In genomic region chr4:148770582-148771408, GRCm38 (mm10) we compare ENCODE assay signal across 9 mouse cellular contexts. TPM values are rescaled to one million over a fixed set of nuclear protein-coding genes. Genes with fewer than 3 reads are reported as not detected.
DNase-seq lines count a peak whose midpoint lies in the region; ATAC-seq and TF ChIP-seq lines count a peak whose summit lies in the region.
"Had no signal": no experiment of that assay in that cellular context is flagged by ENCODE, and none has a peak within 500 bp of the region (broad histone marks: within the 10 kb centered on the region; RNA-seq: fewer than 3 reads in every experiment).

No protein-coding gene starts in this region.

- DNase-seq in stomach, postnatal 0 days (ENCODE audit: low spot score): no peak
- DNase-seq in limb, embryonic 14.5 days (ENCODE audit: low spot score): no peak
- no peak for DNase-seq in thymus, postnatal 36 days
- no peak for DNase-seq in left cerebral cortex, adult 18-20 months (ENCODE audit: low spot score in 2 of 2)
- DNase-seq: liver, embryonic 13.5 days had no signal

- 17% methylated on average over 21 of the region's 21 CpGs for WGBS in stomach, embryonic 15.5 days
- 28% methylated on average over 21 of the region's 21 CpGs for WGBS in stomach, postnatal 0 days
- 3% methylated on average over 21 of the region's 21 CpGs for WGBS in forebrain, embryonic 13.5 days
- 4% methylated on average over 21 of the region's 21 CpGs for WGBS in limb, embryonic 14.5 days

- ATAC-seq in stomach, embryonic 15.5 days (ENCODE audit: insufficient read depth, low FRiP score, low read depth): no peak; the same call in 1 of the 2 replicates
- ATAC-seq in stomach, postnatal 0 days (ENCODE audit: low FRiP score, low TSS enrichment): no peak
- peak; percentile 51 for ATAC-seq in forebrain, embryonic 13.5 days
- no peak for ATAC-seq in limb, embryonic 14.5 days (ENCODE audit: low FRiP score, low read depth)
- ATAC-seq in erythroid progenitor cell, adult 5-6 weeks (replicated peaks; ENCODE audit: low FRiP score, poor library complexity, severe bottlenecking): no peak
- ATAC-seq: Patski had no signal

- TF ChIP-seq EP300 in stomach, postnatal 0 days (optimal IDR thresholded peaks at IDR 0.05): no peak

- H3K4me2 ChIP-seq in stomach, embryonic 15.5 days: 0 out of 2 replicates have a peak overlapping the region, but pooled peaks have one; percentile 19
- no peak overlapping the region for H3K4me2 ChIP-seq in stomach, postnatal 0 days (replicated peaks; ENCODE audit: low read depth)
- peak overlapping the region; percentile 49 for H3K4me2 ChIP-seq in forebrain, embryonic 13.5 days
- H3K4me2 ChIP-seq in limb, embryonic 14.5 days (replicated peaks; ENCODE audit: low read depth, low read length, severe bottlenecking): peak overlapping the region; percentile 7; the same call in 1 of the 2 replicates
- H3K4me2 ChIP-seq: liver, embryonic 13.5 days had no signal

- H3K27me3 ChIP-seq in stomach, embryonic 15.5 days (replicated peaks): peaks cover 34% of the 10 kb centered on the region
- no peaks in the 10 kb centered on the region for H3K27me3 ChIP-seq in stomach, postnatal 0 days (ENCODE audit: control insufficient read depth, insufficient read depth, low read length)
- peaks cover 50% of the 10 kb centered on the region for H3K27me3 ChIP-seq in forebrain, embryonic 13.5 days
- peaks cover 24% of the 10 kb centered on the region for H3K27me3 ChIP-seq in limb, embryonic 14.5 days (ENCODE audit: control insufficient read depth, insufficient read depth, low read length)

- no peak for TF ChIP-seq CTCF in stomach, postnatal 0 days (IDR thresholded peaks at IDR 0.05; ENCODE audit: low read depth)

- H3K9me3 ChIP-seq in stomach, embryonic 15.5 days: no peaks in the 10 kb centered on the region
- no peaks in the 10 kb centered on the region for H3K9me3 ChIP-seq in stomach, postnatal 0 days (ENCODE audit: control insufficient read depth, low read length)
- H3K9me3 ChIP-seq in forebrain, embryonic 13.5 days (replicated peaks): no peaks in the 10 kb centered on the region
- no peaks in the 10 kb centered on the region for H3K9me3 ChIP-seq in limb, embryonic 14.5 days (ENCODE audit: control insufficient read depth, low read length)
- H3K9me3 ChIP-seq: liver, embryonic 13.5 days had no signal

- no peaks in the 10 kb centered on the region for H3K36me3 ChIP-seq in stomach, embryonic 15.5 days
- H3K36me3 ChIP-seq in stomach, postnatal 0 days (ENCODE audit: control insufficient read depth, insufficient read depth, low read length): no peaks in the 10 kb centered on the region
- H3K36me3 ChIP-seq in forebrain, embryonic 13.5 days (ENCODE audit: poor library complexity, severe bottlenecking): no peaks in the 10 kb centered on the region
- no peaks in the 10 kb centered on the region for H3K36me3 ChIP-seq in limb, embryonic 14.5 days (ENCODE audit: control insufficient read depth, insufficient read depth, low read length)
- H3K36me3 ChIP-seq: liver, embryonic 13.5 days had no signal

- H3K4me1 ChIP-seq in stomach, embryonic 15.5 days: peaks cover 11% of the 10 kb centered on the region; the same call in 1 of the 2 replicates
- no peaks in the 10 kb centered on the region for H3K4me1 ChIP-seq in stomach, postnatal 0 days (replicated peaks; ENCODE audit: control insufficient read depth, insufficient read depth)
- peaks cover 76% of the 10 kb centered on the region for H3K4me1 ChIP-seq in forebrain, embryonic 13.5 days
- H3K4me1 ChIP-seq in limb, embryonic 14.5 days (ENCODE audit: control insufficient read depth, insufficient read depth, low read length): peaks cover 18% of the 10 kb centered on the region
- H3K4me1 ChIP-seq: liver, embryonic 13.5 days had no signal

- TF ChIP-seq POLR2A in limb, embryonic 14.5 days (IDR thresholded peaks at IDR 0.05; ENCODE audit: borderline replicate concordance, extremely low read depth, insufficient read depth, insufficient read length): no peak

- H3K27ac ChIP-seq in stomach, embryonic 15.5 days: no peak overlapping the region
- no peak overlapping the region for H3K27ac ChIP-seq in stomach, postnatal 0 days (replicated peaks)
- no peak overlapping the region for H3K27ac ChIP-seq in forebrain, embryonic 13.5 days
- no peak overlapping the region for H3K27ac ChIP-seq in limb, embryonic 14.5 days (replicated peaks; ENCODE audit: low read depth, low read length)
- H3K27ac ChIP-seq: liver, embryonic 13.5 days had no signal

- H3K4me3 ChIP-seq in stomach, embryonic 15.5 days (replicated peaks): no peak overlapping the region
- no peak overlapping the region for H3K4me3 ChIP-seq in stomach, postnatal 0 days (ENCODE audit: low read depth, low read length)
- H3K4me3 ChIP-seq in forebrain, embryonic 13.5 days: 0 out of 2 replicates have a peak overlapping the region, but pooled peaks have one; percentile 13
- no peak overlapping the region for H3K4me3 ChIP-seq in limb, embryonic 14.5 days (replicated peaks; ENCODE audit: low read length)
- H3K4me3 ChIP-seq: liver, embryonic 13.5 days had no signal

- H3K9ac ChIP-seq in stomach, embryonic 15.5 days: no peak overlapping the region
- H3K9ac ChIP-seq in stomach, postnatal 0 days (ENCODE audit: low read length): no peak overlapping the region
- H3K9ac ChIP-seq in forebrain, embryonic 13.5 days: no peak overlapping the region
- 0 out of 2 replicates have a peak overlapping the region, but pooled peaks have one; percentile 25 for H3K9ac ChIP-seq in limb, embryonic 14.5 days (ENCODE audit: low read depth, low read length, severe bottlenecking)
- H3K9ac ChIP-seq: liver, embryonic 13.5 days had no signal

RNA-seq across cellular contexts. Expression of gene Casz1, which starts 33.4 kb away (rescaled TPM):
- 8.9 and 10.2 TPM in 2 replicates for polyA plus RNA-seq in stomach, embryonic 15.5 days (2015; fragmentation: Nextera tagmentation; extraction: Ambion mirVana)
- polyA plus RNA-seq in stomach, postnatal 0 days (2015; fragmentation: Nextera tagmentation; extraction: Ambion mirVana): 9.4 and 10.3 TPM in 2 replicates
- 1.3 and 1.9 TPM in 2 replicates for polyA plus RNA-seq in forebrain, embryonic 13.5 days (2015; fragmentation: Nextera tagmentation; extraction: Ambion mirVana)
- 7.4 and 9.2 TPM in 2 replicates for polyA plus RNA-seq in limb, embryonic 14.5 days (2012; rRNA removed)
- polyA plus RNA-seq in limb, embryonic 14.5 days (2014; fragmentation: Nextera tagmentation; extraction: Ambion mirVana): 5.2 and 5.5 TPM in 2 replicates
- total RNA-seq in erythroid progenitor cell, adult 5-6 weeks (2015; ENCODE audit: low replicate concordance): 1.4 and 2.5 TPM in 2 replicates
- 1.1 and 3.1 TPM in 2 replicates for total RNA-seq in erythroid progenitor cell, adult 5-6 weeks (2017; ENCODE audit: low replicate concordance)
- 1 to 10 TPM; 1.2 to 1.4 TPM for total RNA-seq in left cerebral cortex, adult 18-20 months (2021)
